Mouse (Mus musculus) midbrain, embryonic 16.5 days (tissue): ENCODE results near the gene Abca1. TPM values are rescaled to one million over a fixed set of nuclear protein-coding genes. Genes with fewer than 3 reads are reported as not detected.

Source experiments
- ATAC-seq: fragments of 200-750 bp; cut with Nextera tagmentation; 2 replicates; pipeline ENCODE4 v1.8.0; 2017; ENCODE audit warnings: moderate TSS enrichment
- H3K27ac ChIP-seq: fragments of 300-500 bp; sonication (generic); 2 replicates; pipeline ENCODE4 v1.5.1; 2014; ENCODE audit warnings: mild to moderate bottlenecking, low read length, mixed read lengths
- H3K27me3 ChIP-seq: fragments of 300-500 bp; sonication (generic); 2 replicates; pipeline ENCODE4 v1.6.1; 2014; ENCODE audit warnings: low read depth, low read length, mixed read lengths; ENCODE audit not compliant: control insufficient read depth, insufficient read depth
- H3K36me3 ChIP-seq: fragments of 300-500 bp; sonication (generic); 2 replicates; pipeline ENCODE4 v1.6.1; 2014; ENCODE audit warnings: mild to moderate bottlenecking, low read length, moderate library complexity, mixed read lengths; ENCODE audit not compliant: control insufficient read depth, insufficient read depth
- H3K4me1 ChIP-seq: fragments of 300-500 bp; sonication (generic); 2 replicates; pipeline ENCODE4 v1.6.1; 2014; ENCODE audit warnings: mild to moderate bottlenecking, low read length, mixed read lengths; ENCODE audit not compliant: control insufficient read depth, insufficient read depth
- H3K4me2 ChIP-seq: fragments of 300-500 bp; sonication (generic); 2 replicates; pipeline ENCODE4 v1.6.1; 2014; ENCODE audit warnings: mild to moderate bottlenecking, low read length, mixed read lengths
- H3K4me3 ChIP-seq: fragments of 300-500 bp; sonication (generic); 2 replicates; pipeline ENCODE4 v1.5.1; 2014; ENCODE audit warnings: low read depth, mild to moderate bottlenecking, low read length, moderate library complexity, mixed read lengths
- H3K9ac ChIP-seq: fragments of 300-500 bp; sonication (generic); 2 replicates; pipeline ENCODE4 v1.6.1; 2014; ENCODE audit warnings: low read depth, low read length, mixed read lengths
- H3K9me3 ChIP-seq: fragments of 300-500 bp; sonication (generic); replicated peaks from 2 replicates; pipeline ENCODE4 v1.6.1; 2014; ENCODE audit warnings: mild to moderate bottlenecking, low read length, mixed read lengths; ENCODE audit not compliant: control insufficient read depth, poor library complexity, severe bottlenecking
- WGBS: fragments of 180-500 bp; shearing (Covaris S2); extraction: QIAGEN DNeasy Blood & Tissue Kit; methylation state at CpG from one replicate; pipeline ENCODE4 v1.1.7; 2014; 5-methylcytosine and 5-hydroxymethylcytosine counted together
- polyA plus RNA-seq: library from polyadenylated mRNA; unstranded; fragments of >200 nt; fragmentation: Nextera tagmentation; extraction: Ambion mirVana; gene quantifications from 2 replicates; pipeline ENCODE4 v1.2.1, GENCODE M21; 2015

The Abca1 gene
- 9.3 and 9.9 TPM in 2 replicates for polyA plus RNA-seq

- peak; percentile 97 for ATAC-seq
- peak within 1 kb of the TSS; percentile 66 for H3K4me3 ChIP-seq
- H3K9ac ChIP-seq, result peak within 1 kb of the TSS; percentile 60
- H3K9me3 ChIP-seq, result no peaks in the 10 kb centered on the region
- peak within 1 kb of the TSS; percentile 57 for H3K27ac ChIP-seq
- H3K4me1 ChIP-seq, result peaks cover 10% of the 10 kb centered on the region
- WGBS, result 0% methylated on average over 37 of the region's 37 CpGs
- peak within 1 kb of the TSS; percentile 91 for H3K4me2 ChIP-seq
- H3K27me3 ChIP-seq, result no peaks in the 10 kb centered on the region
- H3K36me3 ChIP-seq, result no peaks in the 10 kb centered on the region
Measured at GRCm38 (mm10) chr4:53159767-53160166, at the start of gene Abca1. TSS of gene Abca1 (minus strand) at chr4:53159895.

- Histone ChIP-seq H3K9ac (no peak overlapping the region), H3K36me3 (no peaks in the 10 kb centered on the region), H3K27ac (no peak overlapping the region), H3K9me3 (no peaks in the 10 kb centered on the region), H3K4me1 (no peaks in the 10 kb centered on the region; the same call in 1 of the 2 replicates), H3K4me2 (no peak overlapping the region), H3K27me3 (no peaks in the 10 kb centered on the region), H3K4me3 (no peak overlapping the region)
- WGBS, result 78% methylated on average over 7 of the region's 7 CpGs
- no peak for ATAC-seq
Measured at GRCm38 (mm10) chr4:53204482-53204881, 44.8 kb upstream of the Abca1 start.

GRCm38 (mm10) chr4:53203595-53204400 lies 44.1 kb upstream of the Abca1 start:
- no peak for ATAC-seq
- H3K4me1 ChIP-seq, result no peaks in the 10 kb centered on the region; the same call in 1 of the 2 replicates
- no peaks in the 10 kb centered on the region for H3K9me3 ChIP-seq
- no peaks in the 10 kb centered on the region for H3K27me3 ChIP-seq
- no peak overlapping the region for H3K9ac ChIP-seq
- H3K4me2 ChIP-seq, result no peak overlapping the region
- no peak overlapping the region for H3K4me3 ChIP-seq
- WGBS, result 76% methylated on average over 15 of the region's 15 CpGs
- no peaks in the 10 kb centered on the region for H3K36me3 ChIP-seq
- no peak overlapping the region for H3K27ac ChIP-seq

- no peaks in the 10 kb centered on the region for H3K27me3 ChIP-seq
- H3K4me1 ChIP-seq, result peaks cover 11% of the 10 kb centered on the region
- no peak overlapping the region for H3K4me3 ChIP-seq
- no peaks in the 10 kb centered on the region for H3K9me3 ChIP-seq
- WGBS, result 97% methylated on average over 1 of the region's 1 CpGs
- no peak for ATAC-seq
- no peak overlapping the region for H3K9ac ChIP-seq
- H3K27ac ChIP-seq, result no peak overlapping the region
- no peak overlapping the region for H3K4me2 ChIP-seq
- H3K36me3 ChIP-seq, result no peaks in the 10 kb centered on the region
Measured at GRCm38 (mm10) chr4:53200276-53200675, 40.6 kb upstream of the Abca1 start.

GRCm38 (mm10) chr4:53197842-53198241 lies 38.1 kb upstream of the Abca1 start:
- no peak for ATAC-seq
- no peak overlapping the region for H3K27ac ChIP-seq
- whole genome bisulfite sequencing, result 87% methylated on average over 4 of the region's 4 CpGs

GRCm38 (mm10) chr4:53196058-53196771 lies 36.5 kb upstream of the Abca1 start:
- no peaks in the 10 kb centered on the region for H3K27me3 ChIP-seq
- H3K9ac ChIP-seq, result peak overlapping the region; percentile 43
- no peaks in the 10 kb centered on the region for H3K9me3 ChIP-seq
- no peaks in the 10 kb centered on the region for H3K36me3 ChIP-seq
- WGBS, result 11% methylated on average over 24 of the region's 24 CpGs
- peak; percentile 98 for ATAC-seq
- peaks cover 11% of the 10 kb centered on the region for H3K4me1 ChIP-seq
- peak overlapping the region; percentile 73 for H3K27ac ChIP-seq
- H3K4me3 ChIP-seq, result peak overlapping the region; percentile 45
- peak overlapping the region; percentile 48 for H3K4me2 ChIP-seq

More at GRCm38 (mm10) chr4:53197842-53198241, 38.1 kb upstream of the Abca1 start:
- no peaks in the 10 kb centered on the region for H3K27me3 ChIP-seq
- no peak overlapping the region for H3K4me3 ChIP-seq
- peaks cover 11% of the 10 kb centered on the region for H3K4me1 ChIP-seq
- no peaks in the 10 kb centered on the region for H3K36me3 ChIP-seq
- no peaks in the 10 kb centered on the region for H3K9me3 ChIP-seq
- no peak overlapping the region for H3K4me2 ChIP-seq
- no peak overlapping the region for H3K9ac ChIP-seq

GRCm38 (mm10) chr4:53187071-53187470 lies 27.4 kb upstream of the Abca1 start:
- Histone ChIP-seq H3K27ac (no peak overlapping the region), H3K4me3 (no peak overlapping the region), H3K4me2 (no peak overlapping the region), H3K4me1 (no peaks in the 10 kb centered on the region), H3K9me3 (no peaks in the 10 kb centered on the region), H3K9ac (no peak overlapping the region), H3K27me3 (no peaks in the 10 kb centered on the region), H3K36me3 (no peaks in the 10 kb centered on the region)
- WGBS, result 43% methylated on average over 4 of the region's 4 CpGs
- ATAC-seq, result no peak

- WGBS, result 68% methylated on average over 4 of the region's 4 CpGs
- no peaks in the 10 kb centered on the region for H3K9me3 ChIP-seq
Measured at GRCm38 (mm10) chr4:53186573-53186972, 26.9 kb upstream of the Abca1 start.

GRCm38 (mm10) chr4:53186141-53186540 lies 26.4 kb upstream of the Abca1 start:
- H3K4me2 ChIP-seq, result no peak overlapping the region
- ATAC-seq, result no peak
- no peak overlapping the region for H3K27ac ChIP-seq
- no peak overlapping the region for H3K9ac ChIP-seq
- H3K36me3 ChIP-seq, result no peaks in the 10 kb centered on the region
- H3K4me1 ChIP-seq, result no peaks in the 10 kb centered on the region
- no peak overlapping the region for H3K4me3 ChIP-seq
- H3K9me3 ChIP-seq, result no peaks in the 10 kb centered on the region
- WGBS, result 92% methylated on average over 4 of the region's 4 CpGs
- H3K27me3 ChIP-seq, result no peaks in the 10 kb centered on the region

More at GRCm38 (mm10) chr4:53186573-53186972, 26.9 kb upstream of the Abca1 start:
- Histone ChIP-seq H3K27ac (no peak overlapping the region), H3K36me3 (no peaks in the 10 kb centered on the region), H3K4me1 (no peaks in the 10 kb centered on the region), H3K4me2 (no peak overlapping the region), H3K4me3 (no peak overlapping the region), H3K9ac (no peak overlapping the region), H3K27me3 (no peaks in the 10 kb centered on the region)
- ATAC-seq, result no peak
